Mouse (Mus musculus) thymus, postnatal 4 days (tissue): ENCODE measurements around the gene Alyref.

Source experiments
- DNase-seq: peaks from one replicate; pipeline ENCODE4 v3.0.0; 2021

The Alyref gene

DNA sequence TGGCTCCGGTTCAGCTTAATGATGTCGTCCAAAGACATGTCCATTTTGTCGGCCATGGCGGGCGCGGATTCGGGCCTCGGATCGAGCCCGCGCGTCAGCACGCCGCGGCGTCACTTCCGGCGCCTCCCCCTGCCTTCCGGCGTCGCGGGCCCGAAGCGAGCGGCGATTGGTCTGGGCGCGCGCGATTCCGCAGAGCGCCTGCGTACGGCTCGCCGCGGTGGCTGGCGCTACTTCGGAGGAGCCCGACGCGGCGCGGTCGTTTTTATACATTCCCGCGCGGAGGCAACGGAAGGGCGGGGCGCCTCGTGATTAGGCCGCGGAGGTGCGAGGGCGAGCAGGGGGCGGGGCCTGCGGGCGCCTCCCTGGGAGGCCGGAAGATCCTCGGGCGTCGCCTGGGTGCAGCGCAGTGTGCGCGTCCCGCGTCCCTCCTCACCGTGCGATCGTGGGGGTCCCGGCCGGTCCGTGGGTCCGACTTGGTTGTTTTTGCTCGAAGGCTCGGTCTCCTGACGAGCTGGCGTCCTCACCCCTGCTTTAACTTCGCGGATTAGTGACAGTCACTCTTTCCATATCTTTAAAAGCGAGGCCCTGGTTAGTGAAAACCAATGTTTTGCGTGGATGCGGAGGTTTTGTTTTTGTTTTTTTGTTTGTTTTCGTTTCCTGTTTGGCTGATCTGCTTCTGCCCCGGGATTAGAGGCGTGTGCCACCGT is at the start of gene Alyref, which contains the start of gene Anapc11:
Alyref (minus strand) TSS at position 83 of the 707 bp plus-strand sequence.
Anapc11 (plus strand) TSS at position 139 of the 707 bp plus-strand sequence.
- DNase-seq, result peak; percentile 97

DNA sequence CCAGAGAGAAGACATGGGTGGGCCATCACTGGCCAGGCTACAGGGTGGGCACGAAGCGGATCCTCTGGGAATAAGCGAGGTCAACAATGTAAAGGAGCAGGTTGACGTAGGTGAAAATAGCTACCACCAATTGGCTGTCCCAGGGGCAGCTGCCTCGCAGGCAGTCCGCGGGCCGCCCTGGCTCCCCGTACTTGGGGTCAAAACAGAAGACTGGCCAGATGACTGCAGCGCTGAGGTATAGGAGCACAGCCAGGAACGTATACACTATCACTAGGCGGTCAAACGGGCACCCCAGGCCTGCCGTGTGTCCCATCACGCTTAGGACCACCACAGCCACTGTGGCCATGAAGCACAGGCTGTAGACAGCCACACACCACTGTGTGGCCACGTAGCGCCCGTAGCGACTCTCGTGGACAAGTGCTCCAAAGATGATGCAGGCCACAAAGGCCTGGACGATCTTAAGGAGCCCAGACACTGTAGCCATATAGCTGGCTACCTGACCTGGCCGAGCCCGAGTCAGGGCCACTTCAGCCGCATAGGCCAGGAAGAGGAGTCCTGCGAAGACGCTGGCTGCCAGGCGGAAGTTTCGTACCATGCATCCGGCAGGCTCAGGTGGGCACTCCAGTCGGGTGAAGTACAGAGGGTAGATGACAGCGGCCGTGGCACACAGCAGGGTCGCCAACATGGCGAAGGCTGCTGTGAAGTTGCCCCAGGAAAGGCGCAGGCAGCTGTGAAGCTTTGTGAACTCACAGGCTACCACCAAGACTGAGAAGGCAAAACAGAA is 49.1 kb upstream of the Alyref start:
- peak; percentile 32 for DNase-seq

DNA sequence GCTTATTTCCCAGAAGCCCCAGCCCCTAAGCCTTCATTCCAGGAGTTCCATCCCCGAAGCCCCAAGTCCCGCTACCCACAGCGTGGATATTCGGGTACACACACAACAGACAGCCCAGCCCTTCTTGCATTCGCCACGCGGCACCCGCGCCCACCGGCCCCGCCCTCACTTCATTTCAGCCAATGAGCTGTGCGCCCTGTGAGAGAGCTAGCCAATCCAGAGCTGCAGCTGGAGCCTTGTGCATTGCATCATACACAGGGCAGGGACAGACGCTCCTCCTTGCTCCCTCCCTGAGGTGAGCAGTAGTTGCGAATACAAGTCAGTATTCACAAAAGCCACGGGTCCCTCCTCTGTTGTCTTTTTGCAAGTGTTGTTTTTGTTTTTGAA is 45.4 kb upstream of the Alyref start, which contains the start of gene Pycr1:
Pycr1 (minus strand) TSS at position 169 of the 387 bp plus-strand sequence.
- peak; percentile 96 for DNase-seq

DNA sequence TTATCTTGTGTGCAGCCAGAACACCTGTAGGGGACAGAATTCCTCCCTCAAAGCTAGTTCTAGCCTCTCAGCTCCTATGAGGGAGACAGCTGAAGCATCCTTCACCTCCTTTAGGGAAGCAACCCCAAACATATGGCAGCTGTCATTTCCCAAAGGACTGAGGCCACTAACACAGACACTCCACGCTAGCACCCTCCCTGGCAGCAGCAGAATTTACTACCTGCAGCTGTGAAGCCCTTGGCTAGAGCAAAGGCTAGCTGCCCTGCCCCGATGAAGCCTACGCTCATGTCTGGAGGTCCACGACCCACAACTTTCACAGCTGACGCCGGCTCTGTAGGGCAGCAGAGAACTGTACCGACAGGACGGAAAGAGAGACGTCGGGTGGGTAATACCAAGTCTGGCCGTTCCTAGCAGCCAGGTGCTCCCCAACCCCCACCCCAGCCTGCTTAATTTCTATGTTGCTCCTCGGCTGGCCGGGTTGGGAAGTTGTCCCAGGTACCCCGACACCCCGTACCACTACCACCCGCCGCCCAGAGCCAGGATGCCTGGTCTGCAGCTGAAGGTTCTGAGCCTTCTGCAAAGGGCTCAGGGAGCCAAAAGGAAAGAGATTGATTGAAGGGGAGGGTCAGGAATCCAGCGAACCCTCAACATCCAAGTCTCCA is 44.9 kb upstream of the Alyref start:
- DNase-seq, result peak; percentile 57

DNA sequence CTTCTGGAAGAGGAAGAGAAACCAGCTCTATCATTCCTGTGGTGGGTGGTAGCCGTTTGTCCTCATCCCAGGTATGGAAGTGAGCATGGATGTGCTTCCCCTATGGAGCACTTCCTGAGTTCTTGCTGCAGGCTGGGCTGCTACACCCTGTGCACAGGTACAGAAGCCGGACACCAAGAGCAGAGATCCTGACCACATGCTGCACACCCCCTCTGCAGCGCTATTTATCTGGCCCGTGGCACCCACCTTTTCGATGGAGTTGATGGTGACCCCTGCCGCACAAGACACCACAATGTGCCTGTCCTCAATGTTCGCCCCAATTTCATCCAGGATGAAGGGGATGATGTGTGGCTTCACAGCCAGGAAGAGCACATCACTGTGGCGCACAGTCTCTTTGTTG is 43.7 kb upstream of the Alyref start:
- DNase-seq, result no peak

DNA sequence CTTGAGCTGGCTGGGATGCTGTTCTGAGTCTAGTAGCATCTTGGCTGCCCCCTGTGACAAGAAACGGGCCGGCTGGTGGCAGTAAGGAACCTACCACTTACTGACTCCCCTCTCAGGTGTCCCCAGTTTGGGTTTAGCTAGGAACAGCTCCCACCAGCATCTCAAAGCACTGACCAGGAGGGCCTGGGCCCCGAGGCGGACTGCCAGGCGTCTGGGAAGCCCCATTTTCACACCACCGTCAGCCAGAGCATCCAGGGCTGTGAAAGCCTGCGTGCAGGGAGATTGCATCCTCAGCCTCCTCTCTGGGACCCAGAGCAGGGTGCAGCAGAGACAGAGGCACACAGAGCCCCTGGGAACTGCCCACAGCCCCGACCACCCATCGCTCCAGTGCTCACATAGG is 43.1 kb upstream of the Alyref start:
- DNase-seq, result no peak

DNA sequence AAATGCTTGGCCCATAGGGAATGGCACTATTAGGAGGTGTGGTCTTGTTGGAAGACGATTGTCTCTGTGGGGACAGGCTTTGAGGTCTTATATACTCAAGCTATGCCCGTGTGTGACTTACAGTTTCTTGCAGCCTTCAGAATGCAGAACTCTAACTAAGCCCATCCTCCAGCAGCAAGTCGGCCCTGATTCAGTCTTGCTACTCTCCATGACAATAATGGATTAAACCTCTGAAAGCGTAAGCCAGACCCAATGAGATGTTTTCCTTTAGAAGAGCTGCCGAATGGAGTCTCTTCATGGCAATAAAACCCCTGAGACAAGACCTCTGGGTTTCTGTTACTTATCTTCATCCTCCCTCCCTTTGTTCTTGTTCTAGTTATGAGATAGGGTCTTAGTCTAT is 36.6 kb upstream of the Alyref start:
- no peak for DNase-seq

DNA sequence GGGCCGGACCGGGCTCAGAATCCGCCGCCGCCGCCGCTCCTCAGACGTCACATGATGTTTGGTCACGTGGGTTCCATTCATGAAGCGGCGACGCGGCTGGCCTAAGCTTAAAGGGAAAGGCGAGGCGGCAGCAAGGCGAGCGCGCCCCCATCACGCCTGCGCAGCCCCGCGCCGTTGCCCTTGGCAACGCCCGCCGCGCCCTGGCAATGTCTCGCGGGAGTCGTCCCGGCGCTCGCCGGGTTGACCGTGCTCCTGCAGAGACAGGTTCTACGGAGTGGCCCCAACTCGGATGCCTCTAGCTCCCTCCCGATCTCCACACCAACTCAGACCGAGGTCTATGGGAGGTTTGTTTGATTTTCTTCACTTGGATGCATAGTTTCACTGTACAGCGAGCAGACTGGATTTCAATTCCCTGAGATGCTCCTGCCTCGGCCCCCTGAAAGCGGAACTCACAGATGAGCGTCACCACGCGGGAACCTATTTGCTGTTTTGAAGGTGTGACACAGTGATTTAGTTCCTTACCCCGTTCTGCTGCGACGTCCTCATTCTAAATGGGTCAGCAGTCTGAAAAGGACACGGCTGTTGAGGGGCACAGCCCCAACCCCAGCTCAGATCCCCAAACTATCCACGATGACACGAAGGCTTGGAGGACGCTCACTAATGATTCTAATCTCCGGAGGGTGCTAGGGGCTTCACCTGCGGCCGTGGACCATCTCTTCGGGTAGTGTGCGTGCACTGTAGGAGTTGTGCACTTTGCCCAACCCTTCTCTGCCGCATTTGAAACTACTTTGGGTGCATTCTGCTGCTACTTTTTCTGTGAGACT is 35.6 kb upstream of the Alyref start, which contains the start of gene Mafg:
Mafg (minus strand) TSS at position 81 of the 824 bp plus-strand sequence.
- DNase-seq, result peak; percentile 89

DNA sequence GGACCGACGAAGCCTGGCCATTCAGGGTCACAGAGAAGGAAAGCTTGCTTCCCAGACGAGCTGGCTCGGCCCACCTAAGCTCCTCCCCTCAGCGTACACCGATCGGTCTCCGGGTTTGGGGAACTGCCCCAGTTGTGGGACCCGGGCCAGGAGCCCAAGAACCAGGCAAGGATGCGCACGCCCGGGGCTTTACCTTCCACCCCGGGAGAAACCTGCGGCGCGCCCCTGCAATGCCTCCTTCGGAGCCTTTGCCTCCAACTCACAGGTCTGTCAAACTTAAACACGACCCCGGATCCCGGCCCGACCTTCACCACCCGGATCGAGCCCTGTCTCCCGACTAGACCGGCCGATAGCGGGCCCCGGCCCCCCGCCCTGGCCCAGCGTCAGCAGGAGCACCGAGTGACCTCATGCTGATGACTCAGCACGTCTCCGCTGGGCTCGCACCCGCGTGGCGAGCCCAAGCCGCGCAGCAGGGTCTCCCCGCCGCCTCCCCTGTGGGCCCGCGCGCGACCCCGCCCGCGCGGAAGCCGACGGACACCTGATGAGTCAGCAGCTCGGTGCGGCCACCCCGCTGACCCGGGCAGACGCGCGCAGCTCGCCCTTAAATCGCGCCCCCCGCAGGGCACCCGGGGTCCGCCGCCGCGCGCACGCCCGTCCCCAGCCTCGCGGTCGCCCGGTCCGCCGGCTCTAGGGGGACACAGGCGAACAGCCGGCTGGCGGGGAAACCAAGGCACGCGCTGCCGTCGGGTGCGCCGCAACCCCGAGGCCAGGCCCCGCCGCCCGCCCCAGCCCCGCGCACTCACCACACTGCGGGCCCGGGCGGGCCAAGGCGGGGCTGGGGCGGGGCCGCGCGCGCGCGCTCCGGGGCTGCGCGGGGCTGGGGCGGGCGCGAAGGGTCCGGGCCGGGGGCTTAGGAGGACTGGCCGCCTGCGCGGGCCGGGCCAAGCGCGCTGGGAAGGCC is 34.7 kb upstream of the Alyref start:
- peak; percentile 66 for DNase-seq

DNA sequence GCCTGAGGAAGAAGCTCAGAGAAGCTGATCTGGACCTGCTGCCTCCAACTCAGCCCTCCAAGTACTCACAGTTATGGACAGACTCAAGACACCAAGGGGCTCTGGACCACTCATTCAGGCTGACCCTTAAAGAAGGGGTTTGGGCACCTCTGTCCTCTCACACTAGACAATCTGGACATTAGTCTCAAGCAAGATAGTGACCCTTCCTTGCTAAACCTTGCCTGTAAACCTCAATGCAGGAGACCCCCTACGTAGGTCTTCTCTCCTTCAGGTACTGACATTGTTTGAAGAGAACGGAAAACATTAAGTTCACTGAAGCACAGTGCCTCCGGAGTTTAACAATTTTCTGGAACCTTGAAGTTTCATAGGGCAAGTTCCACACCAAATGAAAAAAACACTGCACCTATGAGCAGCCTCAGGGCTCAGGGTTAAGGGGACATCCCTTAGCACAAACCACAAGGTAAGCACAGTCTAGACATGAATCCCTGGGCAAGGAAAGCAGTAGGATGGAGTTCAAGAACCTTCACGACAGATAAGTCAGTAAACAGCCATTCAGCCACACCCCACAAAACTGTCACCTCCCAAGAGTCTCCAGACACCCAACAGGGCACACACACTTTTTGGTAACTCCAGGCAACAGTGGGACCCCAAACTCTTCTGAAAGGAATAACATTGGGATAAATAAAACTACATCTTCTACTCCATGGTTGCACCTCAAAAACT is 33.7 kb upstream of the Alyref start:
- DNase-seq, result no peak

DNA sequence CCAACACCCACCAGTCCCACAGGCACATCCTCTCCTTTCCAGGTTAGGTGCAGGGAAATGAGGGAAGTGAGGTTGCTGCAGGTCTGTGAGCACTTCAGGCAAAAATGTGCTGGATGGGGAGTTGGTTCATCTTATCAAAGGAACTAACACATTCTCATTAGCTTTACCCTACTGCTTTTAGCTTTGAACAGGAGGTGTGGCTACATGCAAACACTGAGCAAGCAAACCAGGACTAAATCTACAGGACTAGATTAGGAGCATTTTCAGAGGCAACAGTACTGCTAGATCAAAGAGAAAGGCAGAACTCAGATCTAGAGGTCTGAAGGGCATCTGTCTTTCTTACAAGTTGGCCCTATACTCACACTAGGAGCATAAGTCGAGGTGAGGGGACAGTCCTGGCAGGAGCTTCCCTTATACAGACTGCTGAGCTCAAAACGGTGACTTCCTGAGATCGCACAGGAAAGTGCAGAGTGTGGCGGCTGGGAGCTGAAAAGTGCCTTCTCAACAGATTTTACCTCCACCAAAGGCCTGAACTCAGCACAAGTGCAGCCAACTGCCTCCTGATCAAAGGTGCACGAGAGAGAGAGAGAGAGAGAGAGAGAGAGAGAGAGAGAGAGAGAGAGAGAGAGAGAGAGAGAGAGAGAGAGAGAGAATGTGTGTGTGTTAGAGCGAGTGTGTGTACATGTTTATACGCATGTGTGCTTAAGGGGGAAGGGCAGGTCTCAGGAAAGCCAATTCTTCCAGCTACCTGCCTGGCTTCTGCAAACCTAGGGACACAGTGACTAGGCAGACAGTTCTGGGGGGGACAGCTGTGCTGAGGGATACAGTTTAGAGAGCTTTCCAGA is 32.9 kb upstream of the Alyref start:
- DNase-seq, result peak; percentile 57

DNA sequence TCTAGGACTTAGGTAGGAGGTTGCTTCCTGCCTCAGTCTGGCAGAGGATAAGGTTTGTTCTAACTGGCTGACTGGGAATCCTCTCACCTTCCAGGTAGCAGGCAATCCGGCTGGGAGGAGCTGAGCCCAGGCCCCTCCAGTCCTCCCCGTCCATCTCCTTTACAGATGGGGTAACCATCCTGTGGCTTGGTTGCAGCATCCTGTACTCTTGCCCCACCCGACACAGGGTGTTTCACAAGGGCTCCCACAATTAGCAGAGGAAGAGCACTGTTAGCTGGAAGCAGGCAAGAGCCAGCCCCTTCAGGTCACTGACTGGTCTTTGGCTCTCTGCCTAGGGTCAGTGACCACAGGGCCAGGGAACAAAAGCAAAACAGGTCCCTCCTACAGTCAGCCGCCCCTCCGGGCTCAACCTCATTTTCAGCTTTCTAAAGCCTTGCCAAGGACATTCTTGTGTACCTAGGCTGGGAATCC is 32.3 kb upstream of the Alyref start:
- DNase-seq, result peak; percentile 31

DNA sequence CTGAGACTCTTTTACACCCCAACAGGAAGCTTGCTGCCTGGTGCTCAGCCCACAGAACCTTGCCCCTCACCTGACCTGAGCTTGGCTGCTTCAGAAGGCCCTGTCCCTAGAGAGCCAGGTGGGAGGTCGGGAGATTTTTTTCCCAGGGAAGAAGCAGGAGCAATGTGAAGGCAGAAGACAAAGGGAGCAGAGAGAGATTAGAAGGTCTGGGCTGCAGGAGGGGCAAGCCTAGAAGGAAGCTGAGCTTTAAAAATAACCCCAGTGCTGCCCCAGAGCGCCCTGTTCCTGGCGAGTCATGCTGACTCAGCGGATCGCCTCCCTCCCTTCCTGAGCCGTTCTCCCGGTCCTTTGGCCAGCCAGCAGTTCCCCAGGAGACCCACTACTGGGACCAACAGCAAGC is 31.7 kb upstream of the Alyref start:
- peak; percentile 60 for DNase-seq

DNA sequence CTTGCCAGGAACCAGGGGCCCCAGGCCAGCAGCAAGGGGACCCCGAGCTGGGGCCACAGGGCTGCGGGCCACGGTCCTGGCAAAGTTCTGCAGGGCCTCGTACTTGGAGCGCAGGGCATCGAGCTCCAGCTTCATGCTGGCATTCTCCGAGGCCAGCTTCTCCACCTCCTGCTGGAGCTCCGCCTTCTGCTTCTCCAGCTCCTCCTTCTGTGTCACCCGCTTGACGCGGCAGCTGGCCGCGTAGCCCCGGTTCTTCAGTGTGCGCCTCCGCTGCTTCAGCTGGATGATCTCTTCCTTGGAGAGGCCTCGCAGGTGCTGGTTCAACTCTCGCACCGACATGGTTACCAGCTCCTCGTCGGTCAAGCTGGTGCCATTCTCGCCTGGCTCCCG is 31.2 kb upstream of the Alyref start:
- peak; percentile 83 for DNase-seq

DNA sequence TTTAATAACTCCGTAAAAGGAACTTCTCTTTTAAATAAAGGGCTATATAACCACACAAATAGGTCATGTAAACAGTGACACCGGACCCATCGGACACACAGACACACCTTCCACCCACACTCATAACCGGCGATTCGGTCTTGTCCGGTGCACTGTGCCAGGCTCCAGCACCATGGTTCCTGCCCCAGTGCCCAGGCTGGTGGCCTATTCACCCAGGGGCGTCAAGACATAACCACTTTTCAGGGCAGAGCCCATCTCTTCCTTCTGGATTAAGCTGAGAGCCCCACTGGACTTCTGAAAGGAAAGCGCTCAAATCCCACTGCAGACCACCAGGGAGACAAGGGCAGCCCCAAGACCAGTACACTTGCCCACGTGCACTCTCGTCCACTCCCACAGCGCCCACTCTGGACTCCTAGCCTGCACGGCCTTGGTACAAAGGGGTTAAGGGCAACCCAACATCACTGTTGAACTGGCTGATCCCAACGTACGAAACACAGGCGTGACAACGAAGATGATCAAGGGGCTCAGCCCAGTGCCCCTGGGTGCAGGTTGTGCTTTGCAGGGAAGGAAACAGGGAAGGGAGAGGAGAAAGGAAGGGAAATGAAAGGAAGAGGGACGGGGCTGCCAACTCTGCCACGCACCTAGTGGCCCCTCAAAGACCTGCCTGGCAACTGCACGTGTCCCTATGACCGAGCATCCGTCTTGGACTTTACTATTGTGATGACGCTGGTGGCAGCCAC is 30.6 kb upstream of the Alyref start:
- peak; percentile 39 for DNase-seq

DNA sequence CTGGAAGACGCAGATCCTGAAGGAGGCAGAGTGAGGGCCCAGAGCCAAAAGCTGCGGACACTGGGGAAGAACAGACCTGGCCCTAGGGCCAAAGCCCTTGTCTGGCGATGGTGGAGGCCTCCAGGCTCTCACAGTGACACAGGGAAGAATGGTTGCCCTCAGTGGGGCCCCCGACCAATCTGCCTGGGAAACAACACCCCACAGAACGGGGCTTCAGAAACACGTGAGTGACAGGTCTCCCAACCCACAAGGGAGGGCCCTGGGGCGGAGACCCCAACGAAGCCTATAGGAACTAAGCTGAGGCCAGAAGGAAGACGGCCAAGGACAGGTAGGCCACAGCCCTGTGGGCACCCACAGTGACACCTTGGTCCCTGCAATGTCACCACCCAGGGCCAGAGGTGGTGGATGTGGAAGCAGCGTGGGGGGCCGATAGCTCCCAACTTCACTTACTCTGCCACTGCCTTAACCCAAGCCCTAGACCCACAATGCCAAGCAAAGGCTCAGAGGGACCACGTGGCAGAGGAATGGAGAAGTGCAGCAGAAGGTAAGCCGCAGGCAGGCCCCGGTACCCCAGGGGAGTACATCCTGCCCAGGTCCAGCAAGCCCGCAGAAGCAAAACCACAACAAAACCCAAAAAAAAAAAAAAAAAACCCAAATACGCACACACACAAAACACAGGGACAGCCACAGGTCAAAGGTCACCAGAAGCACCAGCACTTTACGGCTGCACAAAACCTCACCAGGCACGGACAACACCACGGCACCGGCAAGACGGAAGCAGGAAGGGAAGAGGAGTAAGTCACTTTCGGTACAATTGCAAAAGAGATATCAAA is 29.5 kb upstream of the Alyref start:
- peak; percentile 73 for DNase-seq

DNA sequence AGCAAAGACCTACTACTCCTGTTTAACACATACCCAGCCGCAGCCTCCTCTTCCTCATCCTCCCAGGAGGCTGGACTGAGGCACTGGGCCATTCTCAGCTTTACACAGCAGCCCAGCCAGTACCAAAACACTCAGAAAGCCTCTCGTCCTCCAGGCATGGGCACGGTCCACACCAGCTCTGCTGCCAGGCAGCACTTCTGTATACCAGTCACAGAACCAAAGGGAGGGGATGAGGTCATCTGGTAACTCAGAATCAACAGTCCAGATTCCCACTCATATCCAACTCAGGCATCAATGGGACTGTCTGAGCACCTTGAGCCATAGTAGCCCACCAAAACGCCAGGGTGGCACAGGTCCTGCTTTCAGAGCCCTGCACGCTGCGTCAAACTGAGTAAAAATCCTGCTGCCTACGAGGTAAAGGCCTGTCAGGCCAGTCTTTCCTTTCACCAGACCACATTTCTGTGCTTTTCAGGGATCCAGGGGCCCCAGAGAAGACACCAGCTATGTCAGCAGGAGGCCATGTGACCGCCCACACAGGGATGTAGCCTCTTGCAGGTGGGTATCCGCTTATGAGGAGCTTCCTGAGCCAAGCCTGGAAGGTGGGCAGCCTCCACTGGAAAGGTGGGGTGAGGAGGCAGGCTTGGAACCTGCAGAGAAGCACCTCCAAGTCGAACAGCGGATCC is 28.8 kb upstream of the Alyref start:
- no peak for DNase-seq
